Mouse (Mus musculus) testis, adult 2 months (tissue): ENCODE data around the gene Ccdc162.

Experiments used
- CTCF ChIP-seq: fragments of 200-500 bp; IDR thresholded peaks from 2 replicates; pipeline ENCODE4 v1.5.1; 2012; ENCODE audit warnings: low read depth, mild to moderate bottlenecking, inconsistent platforms, low read length, moderate library complexity; ENCODE audit not compliant: control insufficient read depth, insufficient read depth, insufficient replicate concordance
- POLR2A ChIP-seq: fragments of 200-500 bp; IDR thresholded peaks from 2 replicates; pipeline ENCODE4 v1.6.1; 2012; ENCODE audit warnings: low read depth, mild to moderate bottlenecking, inconsistent platforms, low read length, moderate library complexity; ENCODE audit not compliant: control insufficient read depth

DNA sequence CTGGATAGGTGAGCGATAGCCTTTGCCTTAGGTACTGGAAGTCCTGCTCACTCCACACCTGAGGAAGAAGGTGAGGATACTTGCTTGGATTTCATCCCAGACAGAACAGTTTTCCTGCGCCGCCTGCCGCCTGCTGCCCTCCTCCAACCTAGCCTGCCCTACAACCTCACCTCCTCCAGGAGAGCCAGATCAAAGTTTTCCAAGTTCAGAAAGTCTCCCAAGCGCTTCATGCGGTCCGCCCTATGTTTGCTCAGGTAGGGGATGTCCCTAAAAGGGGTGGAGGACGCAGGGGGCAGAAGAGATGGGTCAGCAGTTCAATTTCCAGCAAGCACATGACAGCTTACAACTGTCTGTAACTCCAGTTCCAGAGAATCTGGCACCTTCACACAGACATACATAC lies 227.1 kb downstream of the Ccdc162 start:
- TF ChIP-seq CTCF (no peak), POLR2A (no peak)
